Mouse (Mus musculus) left cerebral cortex, postnatal 10 days (tissue): ENCODE data around the gene Thy1. TPM values are rescaled to one million over a fixed set of nuclear protein-coding genes. Genes with fewer than 3 reads are reported as not detected.

Experiments used
- DNase-seq, 2 experiments: peaks; one replicate each; pipeline ENCODE4 v3.0.0; 2021 to 2022; ENCODE audit warnings: low spot score in 2 of 2, mixed read lengths in 1 of 2; ENCODE audit errors: extremely low spot score in 1 of 2
- intact Hi-C: fragments of 180-260 bp; cut with DNase I; formaldehyde crosslinking; loops from one replicate; pipeline ENCODE4 v1.15.1; 2025
- total RNA-seq, 2 experiments: library from RNA; stranded (reverse); gene quantifications; 2 replicates each; pipeline ENCODE4 v1.2.3; 2021

The Thy1 gene
- total RNA-seq = 100 to 1,000 TPM; 704 to 725 TPM

GRCm38 (mm10) chr9:44042836-44043707, at the start of gene Thy1:
Gene Thy1, plus strand, starts transcription at chr9:44043384.
- intact Hi-C loops = loop anchor here (5.0 kb wide), 2 partner anchors 41 to 56 kb away; no protein-coding TSS in a partner anchor
- DNase-seq = peak; percentile 60 to 79

- DNase-seq = peak in 1 of 2 experiments; percentile 17
- intact Hi-C loops = no loop called here
These were observed 45.5 kb upstream of the Thy1 start for GRCm38 (mm10) chr9:43997681-43998080.

GRCm38 (mm10) chr9:43998851-43999250, 44.3 kb upstream of the Thy1 start:
- intact Hi-C loops = no loop called here
- no peak for DNase-seq

- peak in 1 of 2 experiments; percentile 23 for DNase-seq
- intact Hi-C loops = loop anchor here (5.0 kb wide), 1 partner anchor 38 kb away; the partner anchor contains the start of gene Thy1
These were observed 38.8 kb upstream of the Thy1 start for GRCm38 (mm10) chr9:44004362-44004761.

GRCm38 (mm10) chr9:44005305-44005704, 37.9 kb upstream of the Thy1 start:
- intact Hi-C loops = no loop called here
- DNase-seq = no peak

- no peak for DNase-seq
- intact Hi-C loops = no loop called here
These were observed 35.9 kb upstream of the Thy1 start for GRCm38 (mm10) chr9:44007323-44007722.

- peak in 1 of 2 experiments; percentile 37 for DNase-seq
- intact Hi-C loops = no loop called here
These were observed 35.2 kb upstream of the Thy1 start for GRCm38 (mm10) chr9:44007991-44008390.

- intact Hi-C loops = no loop called here
- DNase-seq = no peak
These were observed 32.3 kb upstream of the Thy1 start for GRCm38 (mm10) chr9:44010900-44011299.

- intact Hi-C loops = no loop called here
These were observed 31.5 kb upstream of the Thy1 start for GRCm38 (mm10) chr9:44011668-44012067.

GRCm38 (mm10) chr9:44012164-44012563, 31.0 kb upstream of the Thy1 start:
- intact Hi-C loops = no loop called here
- DNase-seq = no peak

More at GRCm38 (mm10) chr9:44011668-44012067, 31.5 kb upstream of the Thy1 start:
- no peak for DNase-seq

GRCm38 (mm10) chr9:44012761-44013301, 30.4 kb upstream of the Thy1 start:
- intact Hi-C loops = no loop called here
- peak; percentile 11 to 63 for DNase-seq

GRCm38 (mm10) chr9:44013781-44014180, 29.4 kb upstream of the Thy1 start:
- no peak for DNase-seq
- intact Hi-C loops = no loop called here

GRCm38 (mm10) chr9:44016304-44016703, 26.9 kb upstream of the Thy1 start:
- intact Hi-C loops = no loop called here
- peak in 1 of 2 experiments; percentile 22 for DNase-seq

- DNase-seq = no peak
- intact Hi-C loops = no loop called here
These were observed 25.3 kb upstream of the Thy1 start for GRCm38 (mm10) chr9:44017846-44018245.

GRCm38 (mm10) chr9:44020001-44020400, 23.2 kb upstream of the Thy1 start:
- DNase-seq = no peak
- intact Hi-C loops = no loop called here

GRCm38 (mm10) chr9:44022100-44022847, 20.9 kb upstream of the Thy1 start:
- no peak for DNase-seq
- intact Hi-C loops = no loop called here

GRCm38 (mm10) chr9:44024096-44024495, 19.1 kb upstream of the Thy1 start:
- no peak for DNase-seq
- intact Hi-C loops = no loop called here

- DNase-seq = no peak
- intact Hi-C loops = no loop called here
These were observed 13.5 kb upstream of the Thy1 start for GRCm38 (mm10) chr9:44029580-44030236.

GRCm38 (mm10) chr9:44030646-44031045, 12.5 kb upstream of the Thy1 start:
- intact Hi-C loops = no loop called here
- no peak for DNase-seq
